Mouse (Mus musculus): Measurements from ENCODE around the gene Stoml2. TPM values are rescaled to one million over a fixed set of nuclear protein-coding genes. Genes with fewer than 3 reads are reported as not detected.

The Stoml2 gene
- total RNA-seq, 2 experiments from 2014 or later = 101 to 107 TPM

- no peak for DNase-seq
Observed at GRCm38 (mm10) chr4:43037860-43038566, 6.5 kb upstream of the Stoml2 start.

- no peak for DNase-seq
Observed at GRCm38 (mm10) chr4:43036356-43036755, 4.8 kb upstream of the Stoml2 start.

- no peak for DNase-seq
Observed at GRCm38 (mm10) chr4:43035851-43036250, 4.3 kb upstream of the Stoml2 start.

- no peak for DNase-seq
Observed at GRCm38 (mm10) chr4:43033481-43033880, 2.0 kb upstream of the Stoml2 start.

- no peak for DNase-seq
Observed at GRCm38 (mm10) chr4:43032501-43032900, 991 bp upstream of the Stoml2 start.

- no peak for DNase-seq
Observed at GRCm38 (mm10) chr4:43030780-43031230, 705 bp downstream of the Stoml2 start.

- DNase-seq = no peak
Observed at GRCm38 (mm10) chr4:43030352-43030751, 1.2 kb downstream of the Stoml2 start.

- DNase-seq = no peak
Observed at GRCm38 (mm10) chr4:43029749-43030148, 1.8 kb downstream of the Stoml2 start.

GRCm38 (mm10) chr4:43029121-43029520, 2.4 kb downstream of the Stoml2 start:
- no peak for DNase-seq

- peak; percentile 98 for DNase-seq
Observed at GRCm38 (mm10) chr4:43025084-43025960, 6.2 kb downstream of the Stoml2 start, which contains the start of gene Pigo. Pigo (minus strand) TSS chr4:43025819.

GRCm38 (mm10) chr4:43024673-43025072, 6.8 kb downstream of the Stoml2 start:
- no peak for DNase-seq

GRCm38 (mm10) chr4:43021341-43021740, 10.2 kb downstream of the Stoml2 start:
- DNase-seq = no peak

- no peak for DNase-seq
Observed at GRCm38 (mm10) chr4:43020876-43021275, 10.6 kb downstream of the Stoml2 start.

GRCm38 (mm10) chr4:43019641-43020465, 11.7 kb downstream of the Stoml2 start:
- peak; percentile 41 for DNase-seq

- DNase-seq = no peak
Observed at GRCm38 (mm10) chr4:43019176-43019575, 12.3 kb downstream of the Stoml2 start.

GRCm38 (mm10) chr4:43018156-43018555, 13.4 kb downstream of the Stoml2 start:
- DNase-seq = no peak

- no peak for DNase-seq
Observed at GRCm38 (mm10) chr4:43012091-43012490, 19.4 kb downstream of the Stoml2 start.

- DNase-seq = peak; percentile 85
Observed at GRCm38 (mm10) chr4:43010161-43011038, 21.1 kb downstream of the Stoml2 start, which contains the start of gene Fancg. Fancg (minus strand) TSS chr4:43010506.

- peak; percentile 43 for DNase-seq
Observed at GRCm38 (mm10) chr4:43005765-43006164, 25.7 kb downstream of the Stoml2 start.

GRCm38 (mm10) chr4:43004951-43005350, 26.6 kb downstream of the Stoml2 start:
- no peak for DNase-seq

GRCm38 (mm10) chr4:43002756-43003439, 28.6 kb downstream of the Stoml2 start:
- DNase-seq = no peak
